Mouse (Mus musculus): ENCODE measurements at regions not wholly inside any gene's neighbourhood (a gene's known extent, or its start where the extent isn't known, plus 50 kb on each side); places are given as distances from the start of the nearest gene placed in this dataset.

DNA sequence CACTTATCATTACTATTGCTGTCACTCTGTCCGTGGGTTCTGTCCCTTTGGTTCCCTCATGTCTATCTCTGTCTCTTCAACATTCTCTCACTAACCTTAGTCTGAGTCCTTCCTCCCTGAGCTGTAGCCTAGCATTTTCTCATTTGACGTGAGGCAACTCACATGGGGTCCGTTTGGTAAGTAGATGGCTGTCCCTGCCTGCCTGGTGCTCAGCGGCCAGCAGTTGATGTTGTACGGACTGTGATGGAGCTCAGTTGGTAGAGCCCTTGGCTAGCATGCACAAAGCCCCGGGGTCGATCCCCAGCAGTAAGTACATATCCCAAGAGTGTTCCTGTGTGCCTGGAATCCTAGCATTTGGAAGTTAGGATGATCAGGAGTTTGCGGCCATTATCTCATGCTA is 287.0 kb upstream of the Rgma start:
- no peak for TF ChIP-seq CTCF (IDR thresholded peaks at IDR 0.05; ENCODE audit: low read depth)
- no peak for TF ChIP-seq EP300 (optimal IDR thresholded peaks at IDR 0.05)
